Mouse (Mus musculus): ENCODE results near the gene Olfr1062.
"Not testable (repeated sequence)": the region's sequence is repeated elsewhere in the genome, so short reads cannot be mapped to it uniquely, and the experiment has no call there.

The Olfr1062 gene

GRCm38 (mm10) chr2:86426649-86427048, at the start of gene Olfr1062:
TSS of gene Olfr1062 (minus strand) at chr2:86426749.
- DNase-seq (ENCODE audit: low read depth) = not testable (repeated sequence)

GRCm38 (mm10) chr2:86464442-86465109, 38.0 kb upstream of the Olfr1062 start:
- DNase-seq (ENCODE audit: low read depth) = no peak

- DNase-seq (ENCODE audit: low read depth) = no peak
These were observed 33.9 kb upstream of the Olfr1062 start for GRCm38 (mm10) chr2:86460434-86460833.

GRCm38 (mm10) chr2:86456169-86456568, 29.6 kb upstream of the Olfr1062 start, which contains the start of gene Olfr1066:
TSS of gene Olfr1066 (minus strand) at chr2:86456269.
- DNase-seq (ENCODE audit: low read depth) = no peak

- not testable (repeated sequence) for DNase-seq (ENCODE audit: low read depth)
These were observed 23.9 kb upstream of the Olfr1062 start, which contains the start of gene Olfr1065 for GRCm38 (mm10) chr2:86450491-86450890. TSS of gene Olfr1065 (minus strand) at chr2:86450591.

- not testable (repeated sequence) for DNase-seq (ENCODE audit: low read depth)
These were observed 15.6 kb upstream of the Olfr1062 start for GRCm38 (mm10) chr2:86442101-86442500.

GRCm38 (mm10) chr2:86428511-86428910, 2.0 kb upstream of the Olfr1062 start:
- DNase-seq (ENCODE audit: low read depth) = not testable (repeated sequence)

DNA sequence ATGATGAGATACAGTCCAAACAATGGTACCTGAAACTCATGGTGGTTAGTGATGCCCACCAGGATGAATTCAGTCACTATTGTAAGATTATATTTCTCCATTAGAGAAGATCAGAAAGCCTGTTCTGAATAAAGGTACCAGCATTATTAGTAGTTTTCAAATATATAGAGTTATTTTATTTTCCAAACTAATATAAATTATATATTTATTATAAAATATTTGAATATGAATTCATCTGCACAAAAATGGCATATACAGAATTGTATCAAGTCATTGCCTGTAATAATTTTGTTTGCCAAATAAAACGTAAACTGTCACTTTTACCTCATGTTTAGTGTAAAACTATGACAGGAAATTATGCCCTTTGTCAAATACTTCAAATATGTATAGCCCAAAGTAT, 12.6 kb downstream of the Olfr1062 start, which contains the start of gene Olfr1061:
Gene Olfr1061, minus strand, starts transcription at position 101 of the 400 bp plus-strand sequence.
- no peak for DNase-seq (ENCODE audit: low read depth)

DNA sequence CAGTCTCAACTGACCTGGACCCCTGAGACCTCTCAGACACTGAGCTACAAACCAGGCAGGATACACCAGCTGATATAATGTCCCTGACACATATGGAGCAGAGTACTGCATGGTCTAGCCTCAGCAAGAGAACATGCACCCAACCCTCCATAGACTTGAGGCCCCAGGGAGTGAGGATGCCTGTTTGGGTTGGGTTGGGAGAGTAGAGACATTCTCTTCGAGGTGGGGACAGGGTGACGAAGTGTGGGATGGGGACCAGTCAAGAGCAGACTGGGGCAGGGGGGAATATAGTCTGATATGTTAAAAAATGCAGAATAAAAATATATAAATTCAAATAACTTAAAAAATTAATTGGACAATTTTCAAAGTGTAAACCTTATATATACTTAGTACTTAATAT, 31.4 kb downstream of the Olfr1062 start:
- DNase-seq (ENCODE audit: low read depth) = no peak

GRCm38 (mm10) chr2:86388461-86388860, 38.1 kb downstream of the Olfr1062 start, which contains the start of gene Olfr1058:
TSS of gene Olfr1058 (minus strand) at chr2:86388561.
- DNase-seq (ENCODE audit: low read depth) = not testable (repeated sequence)

GRCm38 (mm10) chr2:86378293-86378692, 48.3 kb downstream of the Olfr1062 start, which contains the start of gene Olfr1057:
TSS of gene Olfr1057 (minus strand) at chr2:86378393.
- DNase-seq (ENCODE audit: low read depth) = no peak
